Mouse (Mus musculus): ENCODE data around the gene Pde11a.

DNA sequence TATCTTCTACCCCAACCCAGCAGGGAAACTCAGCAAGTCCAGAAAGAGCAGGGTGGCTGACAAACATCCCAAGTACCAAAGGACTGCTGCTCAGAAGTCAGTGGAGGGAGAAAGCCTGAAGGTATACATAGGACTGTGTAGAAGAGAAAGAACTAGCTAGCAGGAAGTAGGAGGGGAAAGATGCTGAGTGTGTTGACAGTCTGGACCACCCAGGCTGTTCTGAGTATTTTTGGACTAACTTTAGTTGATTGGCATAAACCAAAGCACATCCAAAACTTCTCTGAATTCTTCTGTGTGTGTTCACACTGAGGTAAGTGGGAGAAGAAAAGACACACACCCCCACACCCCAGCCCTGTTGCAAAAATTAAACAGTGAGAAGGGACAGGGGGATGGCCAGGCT, 248.1 kb downstream of the Pde11a start:
- TF ChIP-seq ZNF384 (IDR thresholded peaks at IDR 0.05; ENCODE audit: low read depth, low read length) (no peak), CHD2 (IDR thresholded peaks at IDR 0.05; ENCODE audit: low read depth, low read length) (no peak), ZC3H11A (IDR thresholded peaks at IDR 0.05; ENCODE audit: borderline replicate concordance, low read depth, low read length) (no peak)
